Mouse (Mus musculus): Measurements from ENCODE around the gene Endod1. TPM values are rescaled to one million over a fixed set of nuclear protein-coding genes. Genes with fewer than 3 reads are reported as not detected.

Endod1 gene
- total and polyA plus RNA-seq, 2 experiments from 2014 or later = 23.6 to 38.6 TPM

- no peak overlapping the region for H3K4me2 ChIP-seq (ENCODE audit: low read depth)
- DNase-seq = no peak
- WGBS = 97% methylated on average over 1 of the region's 1 CpGs
- no peaks in the 10 kb centered on the region for H3K27me3 ChIP-seq (ENCODE audit: insufficient read depth, low read length)
- no peak for ATAC-seq
- H3K4me3 ChIP-seq (ENCODE audit: low read depth, low read length) = no peak overlapping the region
- H3K9ac ChIP-seq = no peak overlapping the region
- H3K4me1 ChIP-seq (ENCODE audit: insufficient read depth) = no peaks in the 10 kb centered on the region
- H3K27ac ChIP-seq (ENCODE audit: low read depth, low read length) = no peak overlapping the region
- no peaks in the 10 kb centered on the region for H3K9me3 ChIP-seq (ENCODE audit: low read length)
- H3K36me3 ChIP-seq (ENCODE audit: insufficient read depth) = no peaks in the 10 kb centered on the region
- peak; percentile 26; the same call in 1 of the 2 replicates for TF ChIP-seq CTCF (IDR thresholded peaks at IDR 0.05; ENCODE audit: low read depth)
These were observed 9.0 kb upstream of the Endod1 start for GRCm38 (mm10) chr9:14390278-14390677.

GRCm38 (mm10) chr9:14389050-14389621, 7.8 kb upstream of the Endod1 start:
- TF ChIP-seq CTCF (IDR thresholded peaks at IDR 0.05; ENCODE audit: low read depth) = no peak
- H3K9ac ChIP-seq = no peak overlapping the region
- no peak overlapping the region for H3K4me3 ChIP-seq (ENCODE audit: low read depth, low read length)
- H3K4me2 ChIP-seq (ENCODE audit: low read depth) = no peak overlapping the region
- H3K9me3 ChIP-seq (ENCODE audit: low read length) = no peaks in the 10 kb centered on the region
- no peaks in the 10 kb centered on the region for H3K36me3 ChIP-seq (ENCODE audit: insufficient read depth)
- no peaks in the 10 kb centered on the region for H3K27me3 ChIP-seq (ENCODE audit: insufficient read depth, low read length)
- H3K27ac ChIP-seq (ENCODE audit: low read depth, low read length) = no peak overlapping the region
- WGBS = 39% methylated on average over 4 of the region's 4 CpGs
- H3K4me1 ChIP-seq (ENCODE audit: insufficient read depth) = no peaks in the 10 kb centered on the region
- no peak for DNase-seq
- peak; percentile 67 for ATAC-seq

GRCm38 (mm10) chr9:14388001-14388400, 6.7 kb upstream of the Endod1 start:
- Histone ChIP-seq H3K4me2 (ENCODE audit: low read depth) (no peak overlapping the region), H3K9me3 (ENCODE audit: low read length) (no peaks in the 10 kb centered on the region), H3K27me3 (ENCODE audit: insufficient read depth, low read length) (no peaks in the 10 kb centered on the region), H3K9ac (no peak overlapping the region), H3K27ac (ENCODE audit: low read depth, low read length) (no peak overlapping the region), H3K36me3 (ENCODE audit: insufficient read depth) (no peaks in the 10 kb centered on the region), H3K4me3 (ENCODE audit: low read depth, low read length) (no peak overlapping the region), H3K4me1 (ENCODE audit: insufficient read depth) (no peaks in the 10 kb centered on the region)
- ATAC-seq (no peak), DNase-seq (no peak)
- TF ChIP-seq CTCF (IDR thresholded peaks at IDR 0.05; ENCODE audit: low read depth) = no peak
- WGBS = 94% methylated on average over 1 of the region's 1 CpGs

- no peak for TF ChIP-seq CTCF (IDR thresholded peaks at IDR 0.05; ENCODE audit: low read depth)
- Histone ChIP-seq H3K9me3 (ENCODE audit: low read length) (no peaks in the 10 kb centered on the region), H3K4me3 (ENCODE audit: low read depth, low read length) (no peak overlapping the region), H3K4me2 (ENCODE audit: low read depth) (no peak overlapping the region), H3K36me3 (ENCODE audit: insufficient read depth) (no peaks in the 10 kb centered on the region), H3K27ac (ENCODE audit: low read depth, low read length) (no peak overlapping the region), H3K27me3 (ENCODE audit: insufficient read depth, low read length) (no peaks in the 10 kb centered on the region), H3K4me1 (ENCODE audit: insufficient read depth) (peaks cover 2% of the 10 kb centered on the region; the same call in 1 of the 2 replicates), H3K9ac (no peak overlapping the region)
- DNase-seq = no peak
- WGBS = 79% methylated on average over 9 of the region's 9 CpGs
- ATAC-seq = no peak
These were observed 5.5 kb upstream of the Endod1 start for GRCm38 (mm10) chr9:14386831-14387230.

- H3K9ac ChIP-seq = no peak overlapping the region
- WGBS = 90% methylated on average over 8 of the region's 8 CpGs
- H3K4me1 ChIP-seq (ENCODE audit: insufficient read depth) = peaks cover 6% of the 10 kb centered on the region
- H3K27ac ChIP-seq (ENCODE audit: low read depth, low read length) = no peak overlapping the region
- H3K36me3 ChIP-seq (ENCODE audit: insufficient read depth) = no peaks in the 10 kb centered on the region
- no peak for DNase-seq
- no peak for ATAC-seq
- TF ChIP-seq CTCF (IDR thresholded peaks at IDR 0.05; ENCODE audit: low read depth) = no peak
- no peaks in the 10 kb centered on the region for H3K9me3 ChIP-seq (ENCODE audit: low read length)
- H3K27me3 ChIP-seq (ENCODE audit: insufficient read depth, low read length) = no peaks in the 10 kb centered on the region
- H3K4me3 ChIP-seq (ENCODE audit: low read depth, low read length) = no peak overlapping the region
- H3K4me2 ChIP-seq (ENCODE audit: low read depth) = no peak overlapping the region
These were observed 4.4 kb upstream of the Endod1 start for GRCm38 (mm10) chr9:14385665-14386064.

GRCm38 (mm10) chr9:14383186-14383920, 2.0 kb upstream of the Endod1 start:
- H3K4me2 ChIP-seq (ENCODE audit: low read depth) = no peak overlapping the region
- H3K27ac ChIP-seq (ENCODE audit: low read depth, low read length) = no peak overlapping the region
- no peak for TF ChIP-seq CTCF (IDR thresholded peaks at IDR 0.05; ENCODE audit: low read depth)
- H3K4me3 ChIP-seq (ENCODE audit: low read depth, low read length) = no peak overlapping the region
- no peaks in the 10 kb centered on the region for H3K27me3 ChIP-seq (ENCODE audit: insufficient read depth, low read length)
- no peak for ATAC-seq
- 89% methylated on average over 4 of the region's 4 CpGs for WGBS
- H3K4me1 ChIP-seq (ENCODE audit: insufficient read depth) = peaks cover 6% of the 10 kb centered on the region
- no peaks in the 10 kb centered on the region for H3K9me3 ChIP-seq (ENCODE audit: low read length)
- no peak for DNase-seq
- H3K36me3 ChIP-seq (ENCODE audit: insufficient read depth) = no peaks in the 10 kb centered on the region
- H3K9ac ChIP-seq = no peak overlapping the region

GRCm38 (mm10) chr9:14382256-14382791, 1.0 kb upstream of the Endod1 start:
- H3K36me3 ChIP-seq (ENCODE audit: insufficient read depth) = no peaks in the 10 kb centered on the region
- no peaks in the 10 kb centered on the region for H3K27me3 ChIP-seq (ENCODE audit: insufficient read depth, low read length)
- no peak overlapping the region for H3K9ac ChIP-seq
- no peaks in the 10 kb centered on the region for H3K9me3 ChIP-seq (ENCODE audit: low read length)
- H3K4me1 ChIP-seq (ENCODE audit: insufficient read depth) = peaks cover 6% of the 10 kb centered on the region
- DNase-seq (no peak), ATAC-seq (no peak)
- 74% methylated on average over 5 of the region's 5 CpGs for WGBS
- H3K4me2 ChIP-seq (ENCODE audit: low read depth) = no peak overlapping the region
- H3K4me3 ChIP-seq (ENCODE audit: low read depth, low read length) = no peak overlapping the region
- no peak for TF ChIP-seq CTCF (IDR thresholded peaks at IDR 0.05; ENCODE audit: low read depth)
- no peak overlapping the region for H3K27ac ChIP-seq (ENCODE audit: low read depth, low read length)

Measured in forebrain, postnatal 0 days (tissue).